Mouse (Mus musculus) hindbrain, embryonic 14.5 days (tissue): ENCODE results near the gene Hlcs. TPM values are rescaled to one million over a fixed set of nuclear protein-coding genes. Genes with fewer than 3 reads are reported as not detected.

Experiments
- ATAC-seq: fragments of 200-750 bp; cut with Nextera tagmentation; 2 replicates; pipeline ENCODE4 v1.8.0; 2017; ENCODE audit warnings: moderate number of reproducible peaks, mild to moderate bottlenecking, moderate TSS enrichment, moderate library complexity; ENCODE audit not compliant: low FRiP score
- DNase-seq: peaks from one replicate; pipeline ENCODE4 v3.0.0-alpha.2; 2015; ENCODE audit warnings: low spot score
- H3K27ac ChIP-seq: fragments of 300-500 bp; sonication (generic); 2 replicates; pipeline ENCODE4 v1.5.1; 2014; ENCODE audit warnings: mild to moderate bottlenecking, moderate library complexity
- H3K27me3 ChIP-seq: fragments of 300-500 bp; sonication (generic); 2 replicates; pipeline ENCODE4 v1.6.1; 2014; ENCODE audit warnings: mild to moderate bottlenecking, low read length, mixed read lengths; ENCODE audit not compliant: control insufficient read depth, insufficient read depth
- H3K36me3 ChIP-seq: fragments of 300-500 bp; sonication (generic); replicated peaks from 2 replicates; pipeline ENCODE4 v1.6.1; 2014; ENCODE audit not compliant: control insufficient read depth, insufficient read depth
- H3K4me1 ChIP-seq: fragments of 300-500 bp; sonication (generic); replicated peaks from 2 replicates; pipeline ENCODE4 v1.6.1; 2014; ENCODE audit warnings: antibody characterized with exemption, low read length, mixed read lengths; ENCODE audit not compliant: control insufficient read depth, insufficient read depth
- H3K4me2 ChIP-seq: fragments of 300-500 bp; sonication (generic); replicated peaks from 2 replicates; pipeline ENCODE4 v1.6.1; 2014; ENCODE audit warnings: mild to moderate bottlenecking, moderate library complexity
- H3K4me3 ChIP-seq: fragments of 300-500 bp; sonication (generic); replicated peaks from 2 replicates; pipeline ENCODE4 v1.5.1; 2014; ENCODE audit warnings: mild to moderate bottlenecking, low read length
- H3K9ac ChIP-seq: fragments of 300-500 bp; sonication (generic); 2 replicates; pipeline ENCODE4 v1.6.1; 2014
- H3K9me3 ChIP-seq: fragments of 300-500 bp; sonication (generic); 2 replicates; pipeline ENCODE4 v1.6.1; 2016; ENCODE audit warnings: low read length; ENCODE audit not compliant: control insufficient read depth
- WGBS: fragments of 180-500 bp; shearing (Covaris S2); extraction: QIAGEN DNeasy Blood & Tissue Kit; methylation state at CpG from one replicate; pipeline ENCODE4 v1.1.7; 2014; 5-methylcytosine and 5-hydroxymethylcytosine counted together
- polyA plus RNA-seq: library from polyadenylated mRNA; unstranded; fragments of >200 nt; fragmentation: Nextera tagmentation; extraction: Ambion mirVana; gene quantifications from 2 replicates; pipeline ENCODE4 v1.2.1, GENCODE M21; 2014

The Hlcs gene
- polyA plus RNA-seq = 6.7 and 7.7 TPM in 2 replicates

GRCm38 (mm10) chr16:94313229-94314030 lies at the start of gene Hlcs:
Gene Hlcs (minus strand): TSS chr16:94313571.
- Histone ChIP-seq H3K4me3 (peak within 1 kb of the TSS; percentile 50), H3K9me3 (no peaks in the 10 kb centered on the region), H3K4me1 (peaks cover 13% of the 10 kb centered on the region), H3K36me3 (no peaks in the 10 kb centered on the region), H3K27ac (peak within 1 kb of the TSS; percentile 98), H3K27me3 (no peaks in the 10 kb centered on the region), H3K4me2 (peak within 1 kb of the TSS; percentile 51), H3K9ac (peak within 1 kb of the TSS; percentile 74)
- ATAC-seq = peak; percentile 91
- WGBS = under 1% methylated on average over 64 of the region's 64 CpGs
- peak; percentile 99 for DNase-seq

- peaks cover 9% of the 10 kb centered on the region for H3K36me3 ChIP-seq
- ATAC-seq (peak; percentile 66; the same call in 1 of the 2 replicates), DNase-seq (peak; percentile 61)
- H3K27me3 ChIP-seq = no peaks in the 10 kb centered on the region
- WGBS = 47% methylated on average over 10 of the region's 10 CpGs
- no peak overlapping the region for H3K4me3 ChIP-seq
- peaks cover 10% of the 10 kb centered on the region for H3K4me1 ChIP-seq
- no peaks in the 10 kb centered on the region for H3K9me3 ChIP-seq
- no peak overlapping the region for H3K9ac ChIP-seq
- H3K27ac ChIP-seq = 0 out of 2 replicates have a peak overlapping the region, but pooled peaks have one; percentile 43
- H3K4me2 ChIP-seq = no peak overlapping the region
These were observed 49.0 kb upstream of the Hlcs start for GRCm38 (mm10) chr16:94362174-94362873.

GRCm38 (mm10) chr16:94360578-94361350 lies 47.4 kb upstream of the Hlcs start:
- no peak overlapping the region for H3K9ac ChIP-seq
- H3K4me2 ChIP-seq = no peak overlapping the region
- ATAC-seq (no peak), DNase-seq (no peak)
- 90% methylated on average over 13 of the region's 13 CpGs for WGBS
- peaks cover 10% of the 10 kb centered on the region for H3K4me1 ChIP-seq
- H3K36me3 ChIP-seq = peaks cover 9% of the 10 kb centered on the region
- no peak overlapping the region for H3K27ac ChIP-seq
- H3K27me3 ChIP-seq = no peaks in the 10 kb centered on the region
- H3K4me3 ChIP-seq = no peak overlapping the region
- H3K9me3 ChIP-seq = no peaks in the 10 kb centered on the region

GRCm38 (mm10) chr16:94358091-94358490 lies 44.7 kb upstream of the Hlcs start:
- Histone ChIP-seq H3K9me3 (no peaks in the 10 kb centered on the region), H3K4me1 (peaks cover 10% of the 10 kb centered on the region), H3K9ac (no peak overlapping the region), H3K27ac (no peak overlapping the region), H3K36me3 (no peaks in the 10 kb centered on the region), H3K4me2 (no peak overlapping the region), H3K4me3 (no peak overlapping the region), H3K27me3 (no peaks in the 10 kb centered on the region)
- WGBS = 87% methylated on average over 3 of the region's 3 CpGs
- ATAC-seq = no peak
- DNase-seq = no peak

- Histone ChIP-seq H3K9ac (no peak overlapping the region), H3K9me3 (no peaks in the 10 kb centered on the region), H3K27me3 (no peaks in the 10 kb centered on the region), H3K4me3 (no peak overlapping the region), H3K4me1 (peaks cover 2% of the 10 kb centered on the region), H3K36me3 (no peaks in the 10 kb centered on the region), H3K4me2 (no peak overlapping the region), H3K27ac (no peak overlapping the region)
- WGBS = 87% methylated on average over 11 of the region's 11 CpGs
- no peak for DNase-seq
- no peak for ATAC-seq
These were observed 43.6 kb upstream of the Hlcs start for GRCm38 (mm10) chr16:94356776-94357494.

GRCm38 (mm10) chr16:94356046-94356445 lies 42.7 kb upstream of the Hlcs start:
- 79% methylated on average over 7 of the region's 7 CpGs for WGBS
- Histone ChIP-seq H3K4me3 (no peak overlapping the region), H3K36me3 (no peaks in the 10 kb centered on the region), H3K9ac (no peak overlapping the region), H3K4me1 (no peaks in the 10 kb centered on the region), H3K4me2 (no peak overlapping the region), H3K9me3 (no peaks in the 10 kb centered on the region), H3K27ac (no peak overlapping the region), H3K27me3 (no peaks in the 10 kb centered on the region)
- no peak for DNase-seq
- no peak for ATAC-seq

GRCm38 (mm10) chr16:94354450-94354849 lies 41.1 kb upstream of the Hlcs start:
- no peaks in the 10 kb centered on the region for H3K9me3 ChIP-seq
- ATAC-seq (no peak), DNase-seq (no peak)
- no peak overlapping the region for H3K4me3 ChIP-seq
- no peak overlapping the region for H3K4me2 ChIP-seq
- H3K9ac ChIP-seq = no peak overlapping the region
- WGBS = 58% methylated on average over 9 of the region's 9 CpGs
- no peak overlapping the region for H3K27ac ChIP-seq
- H3K27me3 ChIP-seq = no peaks in the 10 kb centered on the region
- H3K36me3 ChIP-seq = no peaks in the 10 kb centered on the region
- H3K4me1 ChIP-seq = peaks cover 11% of the 10 kb centered on the region; the same call in 1 of the 2 replicates

GRCm38 (mm10) chr16:94350287-94350677 lies 36.9 kb upstream of the Hlcs start:
- WGBS = 68% methylated on average over 10 of the region's 10 CpGs
- no peak for ATAC-seq
- H3K27ac ChIP-seq = no peak overlapping the region

More at GRCm38 (mm10) chr16:94350287-94350677, 36.9 kb upstream of the Hlcs start:
- Histone ChIP-seq H3K36me3 (no peaks in the 10 kb centered on the region), H3K9me3 (no peaks in the 10 kb centered on the region), H3K4me3 (no peak overlapping the region), H3K4me2 (no peak overlapping the region), H3K9ac (no peak overlapping the region), H3K27me3 (no peaks in the 10 kb centered on the region), H3K4me1 (peaks cover 11% of the 10 kb centered on the region; the same call in 1 of the 2 replicates)
- no peak for DNase-seq
